Mouse (Mus musculus): ENCODE measurements around the gene Pde4b. TPM values are rescaled to one million over a fixed set of nuclear protein-coding genes. Genes with fewer than 3 reads are reported as not detected.

Gene Pde4b
- total RNA-seq, 2 experiments from 2014 or later, result 17.1 to 20.0 TPM

- no peak for ATAC-seq (ENCODE audit: poor library complexity, severe bottlenecking)
Observed at GRCm38 (mm10) chr4:102568591-102568990, 481.2 kb downstream of the Pde4b start.

GRCm38 (mm10) chr4:102569101-102569583 is 481.8 kb downstream of the Pde4b start:
- ATAC-seq (ENCODE audit: poor library complexity, severe bottlenecking), result no peak

- peak; percentile 47 for ATAC-seq (ENCODE audit: poor library complexity, severe bottlenecking)
Observed at GRCm38 (mm10) chr4:102569950-102570765, 482.8 kb downstream of the Pde4b start.

GRCm38 (mm10) chr4:102570766-102571411 is 483.5 kb downstream of the Pde4b start:
- ATAC-seq (ENCODE audit: poor library complexity, severe bottlenecking), result 0 out of 2 replicates have a peak, but pooled peaks have one; percentile 2

- ATAC-seq (ENCODE audit: poor library complexity, severe bottlenecking), result peak; percentile 19
Observed at GRCm38 (mm10) chr4:102572031-102572430, 484.7 kb downstream of the Pde4b start.

- no peak for ATAC-seq (ENCODE audit: poor library complexity, severe bottlenecking)
Observed at GRCm38 (mm10) chr4:102572591-102572990, 485.2 kb downstream of the Pde4b start.

- no peak for ATAC-seq (ENCODE audit: poor library complexity, severe bottlenecking)
Observed at GRCm38 (mm10) chr4:102573361-102573781, 486.0 kb downstream of the Pde4b start.

- peak; percentile 56 for ATAC-seq (ENCODE audit: poor library complexity, severe bottlenecking)
Observed at GRCm38 (mm10) chr4:102574226-102574625, 486.9 kb downstream of the Pde4b start.

- ATAC-seq (ENCODE audit: poor library complexity, severe bottlenecking), result no peak
Observed at GRCm38 (mm10) chr4:102574666-102575254, 487.4 kb downstream of the Pde4b start.

GRCm38 (mm10) chr4:102576109-102576508 is 488.8 kb downstream of the Pde4b start:
- ATAC-seq (ENCODE audit: poor library complexity, severe bottlenecking), result no peak

- ATAC-seq (ENCODE audit: poor library complexity, severe bottlenecking), result no peak
Observed at GRCm38 (mm10) chr4:102577636-102578035, 490.3 kb downstream of the Pde4b start.

- no peak for ATAC-seq (ENCODE audit: poor library complexity, severe bottlenecking)
Observed at GRCm38 (mm10) chr4:102579051-102579450, 491.7 kb downstream of the Pde4b start.

GRCm38 (mm10) chr4:102579746-102580145 is 492.4 kb downstream of the Pde4b start:
- peak; percentile 38 for ATAC-seq (ENCODE audit: poor library complexity, severe bottlenecking)

GRCm38 (mm10) chr4:102582165-102582749 is 494.9 kb downstream of the Pde4b start:
- ATAC-seq (ENCODE audit: poor library complexity, severe bottlenecking), result no peak

- ATAC-seq (ENCODE audit: poor library complexity, severe bottlenecking), result no peak
Observed at GRCm38 (mm10) chr4:102582963-102583362, 495.6 kb downstream of the Pde4b start.

- ATAC-seq (ENCODE audit: poor library complexity, severe bottlenecking), result no peak
Observed at GRCm38 (mm10) chr4:102583469-102583868, 496.1 kb downstream of the Pde4b start.

GRCm38 (mm10) chr4:102584601-102585265 is 497.4 kb downstream of the Pde4b start:
- ATAC-seq (ENCODE audit: poor library complexity, severe bottlenecking), result peak; percentile 41

- peak; percentile 44 for ATAC-seq (ENCODE audit: poor library complexity, severe bottlenecking)
Observed at GRCm38 (mm10) chr4:102585541-102585940, 498.2 kb downstream of the Pde4b start.

GRCm38 (mm10) chr4:102586787-102587186 is 499.4 kb downstream of the Pde4b start:
- ATAC-seq (ENCODE audit: poor library complexity, severe bottlenecking), result no peak

GRCm38 (mm10) chr4:102588668-102589455 is 501.5 kb downstream of the Pde4b start:
- ATAC-seq (ENCODE audit: poor library complexity, severe bottlenecking), result peak; percentile 57
